Mouse (Mus musculus) liver, postnatal 0 days (tissue): ENCODE results near the gene Ccdc3.

Source experiments
- CTCF ChIP-seq: sonication (generic); IDR thresholded peaks from 2 replicates; pipeline ENCODE4 v1.5.1; 2016; ENCODE audit warnings: antibody characterized with exemption, low read depth
- EP300 ChIP-seq: IDR thresholded peaks from 2 replicates; pipeline ENCODE4 v1.6.1; 2016; ENCODE audit warnings: antibody characterized with exemption, low read depth, mild to moderate bottlenecking

GRCm38 (mm10) chr2:5171301-5172000 lies 33.9 kb downstream of the Ccdc3 start:
- TF ChIP-seq CTCF = no peak
- no peak for TF ChIP-seq EP300
